Mouse (Mus musculus) midbrain, embryonic 10.5 days (tissue): ENCODE data around the gene Hcfc2. TPM values are rescaled to one million over a fixed set of nuclear protein-coding genes. Genes with fewer than 3 reads are reported as not detected.
A peak's percentile ranks its signal among the peaks of the same experiment; 100 is the strongest.

Experiments used
- DNase-seq: peaks from one replicate; pipeline ENCODE4 v3.0.0-alpha.2; 2017; ENCODE audit warnings: low spot score
- H3K27ac ChIP-seq: fragments of 300-500 bp; sonication (generic); replicated peaks from 2 replicates; pipeline ENCODE4 v1.5.1; 2016; ENCODE audit warnings: mild to moderate bottlenecking
- H3K27me3 ChIP-seq: fragments of 300-500 bp; sonication (generic); 2 replicates; pipeline ENCODE4 v1.6.1; 2016; ENCODE audit warnings: low read depth, mild to moderate bottlenecking; ENCODE audit not compliant: poor library complexity, severe bottlenecking
- H3K36me3 ChIP-seq: fragments of 300-500 bp; sonication (generic); 2 replicates; pipeline ENCODE4 v1.6.1; 2016; ENCODE audit warnings: mild to moderate bottlenecking, moderate library complexity
- H3K4me1 ChIP-seq: fragments of 300-500 bp; sonication (generic); 2 replicates; pipeline ENCODE4 v1.6.1; 2016
- H3K4me3 ChIP-seq: fragments of 300-500 bp; sonication (generic); 2 replicates; pipeline ENCODE4 v1.5.1; 2016; ENCODE audit warnings: mild to moderate bottlenecking, moderate library complexity
- H3K9me3 ChIP-seq: fragments of 300-500 bp; sonication (generic); replicated peaks from 2 replicates; pipeline ENCODE4 v1.6.1; 2016; ENCODE audit warnings: mild to moderate bottlenecking
- WGBS: fragments of 180-500 bp; shearing (Covaris S2); methylation state at CpG from one replicate; pipeline ENCODE4 v1.1.7; 2016; 5-methylcytosine and 5-hydroxymethylcytosine counted together
- polyA plus RNA-seq: library from polyadenylated mRNA; unstranded; fragments of >200 nt; fragmentation: Nextera tagmentation; extraction: Ambion mirVana; gene quantifications from 2 replicates; pipeline ENCODE4 v1.2.1, GENCODE M21; 2016

The Hcfc2 gene
- 25.6 and 27.2 TPM in 2 replicates for polyA plus RNA-seq

DNA sequence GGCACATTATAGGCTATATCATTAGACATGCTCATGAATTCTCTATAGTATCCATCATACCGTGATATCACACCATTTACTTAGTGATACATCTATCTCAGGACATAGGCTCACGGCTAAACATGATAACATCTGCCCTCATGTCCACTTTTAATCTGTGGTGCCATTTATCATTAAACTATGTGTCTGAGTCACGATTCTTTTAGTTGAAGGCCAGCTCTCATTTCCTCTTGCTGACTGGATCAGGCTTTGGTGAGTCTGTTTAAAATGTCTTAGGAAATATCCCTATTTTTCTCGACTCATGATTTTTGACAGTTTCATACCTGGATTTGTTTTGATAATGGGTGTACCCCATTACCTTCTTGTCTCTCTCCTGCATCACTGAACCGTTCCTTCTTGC is at the start of gene Hcfc2:
Gene Hcfc2, plus strand, starts transcription at position 205 of the 400 bp plus-strand sequence.
- no peak for DNase-seq
- no peaks in the 10 kb centered on the region for H3K36me3 ChIP-seq
- 0 out of 2 replicates have a peak, but pooled peaks cover 5% of the 10 kb centered on the region for H3K27me3 ChIP-seq
- no peak within 1 kb of the TSS for H3K4me3 ChIP-seq
- no peaks in the 10 kb centered on the region for H3K9me3 ChIP-seq
- H3K27ac ChIP-seq = no peak within 1 kb of the TSS
- 82% methylated on average over 5 of the region's 5 CpGs for WGBS
- peaks cover 17% of the 10 kb centered on the region for H3K4me1 ChIP-seq

DNA sequence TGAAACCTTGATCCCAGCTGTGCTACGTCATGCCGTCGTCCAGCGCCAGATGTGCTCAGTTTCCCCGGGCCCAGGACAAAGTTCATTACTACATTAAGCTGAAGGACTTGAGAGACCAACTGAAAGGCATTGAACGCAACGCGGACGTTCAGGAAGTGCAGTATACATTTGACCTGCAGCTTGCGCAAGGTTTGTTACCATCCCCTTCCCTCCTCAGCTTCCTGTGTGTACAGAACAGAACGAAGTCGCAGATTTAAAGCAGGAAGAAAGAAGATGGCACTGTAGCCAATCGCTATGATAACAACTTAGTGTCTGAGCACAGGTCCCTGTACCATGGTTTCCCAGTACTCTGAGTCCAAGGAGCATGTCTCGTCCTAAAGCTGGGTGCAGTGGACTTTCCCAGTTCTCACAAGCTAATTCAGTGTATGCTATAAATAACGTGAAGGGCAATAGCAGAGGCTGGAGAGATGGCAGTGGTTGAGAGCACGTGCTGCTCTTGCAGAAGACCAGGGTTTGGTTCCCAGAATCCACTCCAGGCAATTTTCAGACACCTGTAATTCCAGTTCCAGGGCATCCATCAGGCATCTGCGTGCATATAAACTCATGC is 48.7 kb upstream of the Hcfc2 start:
- DNase-seq = no peak
- peaks cover 84% of the 10 kb centered on the region for H3K36me3 ChIP-seq

DNA sequence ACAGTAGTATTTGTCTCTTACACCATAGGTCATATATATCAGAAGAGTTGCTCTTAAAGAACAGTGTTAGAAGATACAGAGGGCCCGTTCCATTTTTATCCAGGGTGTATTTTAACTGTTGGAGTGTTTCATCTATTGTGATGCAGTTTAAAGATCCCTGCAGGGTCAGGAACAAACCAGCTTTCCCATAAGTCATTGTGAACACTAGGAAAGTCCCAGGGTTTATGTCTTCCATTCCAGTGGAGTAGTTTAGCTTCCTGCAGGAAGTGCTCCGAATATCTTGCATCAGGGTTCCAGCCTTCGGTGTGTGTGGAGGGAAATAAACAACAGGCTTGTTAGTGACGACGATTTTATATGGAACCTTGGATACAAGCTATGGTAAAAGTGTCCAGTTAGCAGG is 44.7 kb upstream of the Hcfc2 start:
- no peaks in the 10 kb centered on the region for H3K27me3 ChIP-seq
- H3K27ac ChIP-seq = no peak overlapping the region
- DNase-seq = no peak
- H3K4me3 ChIP-seq = no peak overlapping the region
- H3K36me3 ChIP-seq = peaks cover 50% of the 10 kb centered on the region
- no peaks in the 10 kb centered on the region for H3K4me1 ChIP-seq
- WGBS = 91% methylated on average over 5 of the region's 5 CpGs
- no peaks in the 10 kb centered on the region for H3K9me3 ChIP-seq

More for the DNA sequence above, 48.7 kb upstream of the Hcfc2 start:
- H3K27ac ChIP-seq = no peak overlapping the region
- H3K4me1 ChIP-seq = no peaks in the 10 kb centered on the region
- WGBS = 98% methylated on average over 17 of the region's 17 CpGs
- no peaks in the 10 kb centered on the region for H3K9me3 ChIP-seq
- no peak overlapping the region for H3K4me3 ChIP-seq
- no peaks in the 10 kb centered on the region for H3K27me3 ChIP-seq

DNA sequence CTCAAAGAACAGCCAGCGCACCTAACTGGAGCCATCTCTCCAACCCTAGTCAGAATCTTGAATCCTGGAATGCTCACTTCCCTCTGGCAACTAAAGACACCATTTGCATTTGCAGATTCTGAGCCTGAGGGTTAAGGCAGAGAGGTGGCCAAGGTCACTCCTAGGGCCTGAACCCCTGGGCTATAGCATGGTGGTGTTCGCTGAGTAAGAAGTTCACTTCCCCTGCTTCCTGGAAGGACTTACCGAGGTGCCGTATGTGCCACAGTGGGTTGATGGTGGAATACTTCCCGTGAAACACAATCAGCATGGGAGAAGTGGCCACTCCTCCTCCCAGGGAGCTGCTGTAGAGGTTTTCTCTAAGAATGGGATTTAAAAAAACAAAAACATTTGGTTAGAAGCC is 43.3 kb upstream of the Hcfc2 start:
- WGBS = 79% methylated on average over 5 of the region's 5 CpGs
- H3K4me3 ChIP-seq = no peak overlapping the region

DNA sequence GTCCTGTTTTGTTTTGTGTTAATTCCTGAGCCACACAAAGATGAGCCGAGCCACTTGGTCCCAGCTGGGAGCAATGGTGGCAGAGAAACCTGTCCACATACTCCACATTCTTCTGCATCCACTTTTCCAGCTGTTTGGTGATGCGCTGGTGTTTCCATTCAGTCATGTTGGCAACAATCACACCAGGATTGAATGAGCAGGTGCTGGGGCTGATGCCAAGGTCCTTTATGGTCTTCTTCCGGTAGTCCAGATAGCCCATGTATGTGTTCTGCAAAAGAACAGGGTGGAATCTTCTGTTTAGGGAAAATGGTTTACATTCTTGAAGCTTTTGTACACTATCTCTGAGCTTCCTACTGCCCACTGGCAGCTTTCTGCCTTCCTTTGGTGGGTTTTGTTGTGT is 41.4 kb upstream of the Hcfc2 start:
- H3K4me1 ChIP-seq = no peaks in the 10 kb centered on the region

More for the DNA sequence above, 43.3 kb upstream of the Hcfc2 start:
- Histone ChIP-seq H3K4me1 (no peaks in the 10 kb centered on the region), H3K27ac (no peak overlapping the region), H3K9me3 (no peaks in the 10 kb centered on the region), H3K27me3 (no peaks in the 10 kb centered on the region), H3K36me3 (peaks cover 36% of the 10 kb centered on the region)
- no peak for DNase-seq

DNA sequence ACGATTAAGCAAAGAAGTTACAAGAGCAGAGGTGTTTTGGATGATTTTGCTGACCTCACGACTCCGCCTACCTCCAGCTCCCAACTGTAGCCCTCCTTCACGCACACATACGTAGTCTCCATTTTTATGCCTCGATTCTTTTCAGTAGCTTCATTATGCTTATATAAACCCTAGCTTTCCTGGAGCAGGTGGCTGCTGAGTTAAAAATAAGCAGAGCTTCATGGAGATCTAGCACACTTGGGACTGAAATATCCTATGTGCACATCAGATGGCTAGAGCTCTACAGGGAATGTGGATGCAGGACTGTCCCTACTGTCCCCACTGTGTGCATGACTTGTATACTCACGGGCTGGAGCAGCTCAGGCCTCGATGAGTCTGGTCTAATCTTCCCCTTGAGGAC is 34.1 kb upstream of the Hcfc2 start:
- no peaks in the 10 kb centered on the region for H3K36me3 ChIP-seq
- no peaks in the 10 kb centered on the region for H3K9me3 ChIP-seq
- H3K27me3 ChIP-seq = no peaks in the 10 kb centered on the region
- H3K4me1 ChIP-seq = peaks cover 5% of the 10 kb centered on the region; the same call in 1 of the 2 replicates
- H3K4me3 ChIP-seq = no peak overlapping the region
- H3K27ac ChIP-seq = no peak overlapping the region
- WGBS = 91% methylated on average over 8 of the region's 8 CpGs
- no peak for DNase-seq

More for the DNA sequence above, 41.4 kb upstream of the Hcfc2 start:
- Histone ChIP-seq H3K27me3 (no peaks in the 10 kb centered on the region), H3K36me3 (peaks cover 27% of the 10 kb centered on the region), H3K4me3 (no peak overlapping the region), H3K9me3 (no peaks in the 10 kb centered on the region), H3K27ac (no peak overlapping the region)
- WGBS = 83% methylated on average over 3 of the region's 3 CpGs
- no peak for DNase-seq

DNA sequence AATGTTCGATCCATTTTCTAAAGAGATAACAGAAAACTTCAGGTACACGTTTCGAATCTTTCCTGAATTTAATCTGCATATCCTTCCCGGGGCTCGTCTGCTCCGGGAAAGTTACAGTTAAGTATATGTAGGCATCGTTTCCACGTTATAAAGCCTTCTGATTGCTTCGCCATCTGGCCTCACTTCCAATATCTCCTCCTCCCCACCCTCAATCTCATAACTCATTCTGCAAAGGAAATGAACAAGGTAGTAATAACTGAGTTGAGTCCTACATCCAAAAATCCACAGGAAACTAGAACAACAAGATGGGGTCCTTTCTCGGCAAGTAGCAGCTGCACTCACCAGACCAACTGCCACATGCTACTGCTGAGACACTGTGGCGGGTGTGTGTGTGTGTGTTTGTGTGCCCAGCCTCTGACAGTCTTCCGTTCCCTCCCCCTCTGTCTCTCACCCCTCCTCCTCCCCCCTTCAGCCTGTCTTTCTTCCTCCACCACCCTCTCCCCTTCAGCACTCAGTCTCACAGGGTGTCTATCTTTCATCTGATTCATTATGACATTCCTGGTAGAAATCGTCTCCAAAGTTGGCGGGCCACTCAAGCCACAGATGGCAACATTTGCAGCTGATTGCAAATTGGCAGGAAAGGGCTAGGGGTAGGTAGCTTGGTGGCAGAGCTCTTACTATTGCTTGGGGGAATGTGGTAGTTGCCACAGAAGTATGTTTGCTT is 33.5 kb upstream of the Hcfc2 start:
- H3K4me1 ChIP-seq = peaks cover 5% of the 10 kb centered on the region; the same call in 1 of the 2 replicates
- no peak for DNase-seq
- H3K36me3 ChIP-seq = no peaks in the 10 kb centered on the region
- H3K27ac ChIP-seq = no peak overlapping the region
- H3K27me3 ChIP-seq = no peaks in the 10 kb centered on the region
- WGBS = 86% methylated on average over 14 of the region's 14 CpGs
- H3K4me3 ChIP-seq = no peak overlapping the region
- H3K9me3 ChIP-seq = no peaks in the 10 kb centered on the region

DNA sequence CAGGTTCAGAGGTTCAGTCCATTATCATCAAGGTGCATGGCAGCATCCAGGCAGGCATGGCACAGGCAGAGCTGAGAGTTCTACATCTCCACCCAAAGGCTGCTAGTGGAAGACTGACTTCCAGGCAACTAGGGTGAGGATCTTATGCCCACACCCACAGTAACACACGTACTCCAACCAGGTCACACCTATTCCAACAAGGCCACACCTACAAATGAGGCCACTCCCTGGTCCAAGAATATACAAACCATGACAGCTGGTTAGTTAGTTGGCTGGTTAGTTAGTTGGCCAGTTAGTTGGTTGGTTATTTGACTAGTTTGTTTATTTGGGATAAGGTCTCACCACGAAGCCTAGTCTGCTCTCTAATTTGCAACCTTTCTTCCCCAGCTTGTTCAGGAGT is 32.7 kb upstream of the Hcfc2 start:
- no peak overlapping the region for H3K4me3 ChIP-seq
- no peak for DNase-seq
- no peaks in the 10 kb centered on the region for H3K9me3 ChIP-seq
- no peaks in the 10 kb centered on the region for H3K36me3 ChIP-seq
- no peaks in the 10 kb centered on the region for H3K27me3 ChIP-seq
- H3K27ac ChIP-seq = no peak overlapping the region
- H3K4me1 ChIP-seq = peaks cover 5% of the 10 kb centered on the region; the same call in 1 of the 2 replicates
- 78% methylated on average over 2 of the region's 2 CpGs for WGBS

DNA sequence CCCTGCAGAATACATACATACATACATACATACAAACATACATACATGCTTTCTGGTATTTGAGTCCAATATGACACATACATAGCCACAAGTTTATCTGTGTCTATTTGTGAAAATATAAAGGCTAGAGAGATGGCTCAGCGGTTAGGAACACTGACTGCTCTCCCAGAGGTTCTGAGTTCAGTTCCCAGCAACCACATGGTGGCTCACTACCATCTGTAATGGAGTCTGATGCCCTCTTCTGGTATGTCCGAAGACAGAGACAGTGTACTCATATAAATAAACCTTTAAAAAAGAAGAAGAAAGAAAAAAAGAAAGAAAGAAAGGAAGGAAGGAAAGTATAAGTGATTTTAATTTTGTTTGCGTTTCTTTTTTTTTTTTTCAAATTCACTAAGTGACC is 30.0 kb upstream of the Hcfc2 start:
- Histone ChIP-seq H3K36me3 (no peaks in the 10 kb centered on the region), H3K4me1 (peaks cover 5% of the 10 kb centered on the region; the same call in 1 of the 2 replicates), H3K27ac (no peak overlapping the region), H3K27me3 (no peaks in the 10 kb centered on the region), H3K4me3 (no peak overlapping the region), H3K9me3 (no peaks in the 10 kb centered on the region)
- WGBS = 63% methylated on average over 3 of the region's 3 CpGs
- DNase-seq = no peak

DNA sequence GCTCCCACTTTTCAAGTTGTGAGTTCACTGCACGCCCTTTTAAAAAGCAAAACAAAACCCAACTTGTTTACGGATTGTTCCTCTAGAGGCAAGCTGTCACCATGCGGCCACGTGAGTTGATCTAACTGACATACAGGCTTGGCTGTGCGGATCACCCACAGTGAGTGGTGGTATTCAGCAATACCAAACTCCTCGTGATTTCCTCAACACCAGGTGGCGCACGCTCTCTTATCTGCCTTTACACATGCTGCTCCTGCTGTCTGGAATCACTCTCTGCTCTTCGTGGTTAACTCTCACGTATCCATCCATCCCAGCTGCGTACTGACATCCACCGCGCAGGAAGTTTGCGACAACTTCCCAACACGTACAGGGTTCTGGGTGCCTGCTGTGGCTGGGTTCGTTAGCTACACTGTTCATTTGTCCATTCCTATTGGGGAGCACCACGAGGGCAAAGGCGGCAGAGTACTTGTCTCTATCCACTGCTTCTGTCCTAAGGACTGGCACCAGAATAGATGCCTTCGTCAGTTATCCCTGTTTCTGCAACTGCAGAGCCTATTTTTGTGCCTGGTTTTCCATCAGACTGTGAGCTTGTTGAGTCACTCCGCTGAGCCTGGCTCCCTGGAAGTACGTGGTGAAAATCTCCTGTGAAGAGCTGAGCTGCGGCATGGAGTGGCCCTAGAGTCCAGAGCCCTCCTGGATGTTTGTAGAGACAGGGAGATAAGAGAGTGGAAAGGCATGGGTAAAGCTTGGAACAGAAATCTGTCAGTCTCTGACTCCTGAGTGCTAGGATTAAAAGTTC is 29.3 kb upstream of the Hcfc2 start:
- peak; percentile 81 for DNase-seq
- 28% methylated on average over 22 of the region's 22 CpGs for WGBS
- no peaks in the 10 kb centered on the region for H3K9me3 ChIP-seq
- no peaks in the 10 kb centered on the region for H3K36me3 ChIP-seq
- peak overlapping the region; percentile 29; the same call in 1 of the 2 replicates for H3K4me3 ChIP-seq
- no peak overlapping the region for H3K27ac ChIP-seq
- peaks cover 5% of the 10 kb centered on the region; the same call in 1 of the 2 replicates for H3K4me1 ChIP-seq
- H3K27me3 ChIP-seq = no peaks in the 10 kb centered on the region

DNA sequence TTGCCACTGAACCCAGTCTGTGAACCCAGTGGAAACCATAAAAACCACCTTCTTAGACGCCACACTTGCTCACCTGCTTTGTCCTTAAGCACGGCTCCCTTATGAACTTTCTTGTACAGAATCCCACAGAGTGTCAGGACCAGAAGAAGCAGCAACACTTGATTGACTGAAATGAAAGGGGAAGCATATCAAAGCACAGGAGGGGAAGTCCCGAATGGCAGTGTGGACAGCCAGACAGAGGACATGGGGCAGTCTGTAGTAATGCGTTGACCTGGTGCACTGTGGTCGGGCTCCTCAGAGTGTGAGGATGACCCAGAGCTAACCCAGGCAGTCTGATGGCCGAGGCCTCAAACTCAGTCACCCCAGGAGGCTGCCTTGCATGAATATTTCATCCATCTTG is 25.8 kb upstream of the Hcfc2 start:
- 76% methylated on average over 6 of the region's 6 CpGs for WGBS
- DNase-seq = no peak
- Histone ChIP-seq H3K4me1 (peaks cover 5% of the 10 kb centered on the region; the same call in 1 of the 2 replicates), H3K4me3 (no peak overlapping the region), H3K36me3 (no peaks in the 10 kb centered on the region), H3K27ac (no peak overlapping the region), H3K27me3 (no peaks in the 10 kb centered on the region), H3K9me3 (no peaks in the 10 kb centered on the region)

DNA sequence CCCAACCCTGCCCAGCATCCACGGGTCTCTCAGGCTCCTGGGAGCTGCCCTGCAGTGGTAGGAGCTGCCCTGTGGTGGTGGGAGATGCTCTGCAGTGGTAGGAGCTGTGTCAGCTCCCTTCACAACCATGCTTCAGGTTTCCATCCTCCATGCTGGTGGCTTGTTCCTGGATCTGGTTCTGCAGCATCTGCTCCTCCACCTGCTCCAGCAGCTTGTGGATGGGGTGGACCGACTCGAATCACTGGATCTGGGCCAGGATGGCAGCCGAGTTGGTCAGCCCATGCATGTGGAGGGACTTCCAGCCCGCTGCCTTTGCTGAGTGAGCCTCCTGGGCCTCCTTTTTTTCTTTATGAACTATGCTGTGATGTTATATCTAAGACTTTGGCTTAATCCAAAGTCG is 19.0 kb upstream of the Hcfc2 start:
- Histone ChIP-seq H3K27me3 (no peaks in the 10 kb centered on the region), H3K36me3 (no peaks in the 10 kb centered on the region), H3K4me1 (no peaks in the 10 kb centered on the region), H3K27ac (no peak overlapping the region), H3K9me3 (no peaks in the 10 kb centered on the region), H3K4me3 (no peak overlapping the region)
- WGBS = 90% methylated on average over 6 of the region's 6 CpGs
- no peak for DNase-seq
